Mouse (Mus musculus) liver, adult 2 months (tissue): ENCODE measurements at regions not wholly inside any gene's neighbourhood (a gene's known extent, or its start where the extent isn't known, plus 50 kb on each side); places are given as distances from the start of the nearest gene placed in this dataset.

Experiments
- DNase-seq: peaks from one replicate; pipeline ENCODE4 v3.0.0-alpha.2; 2011; ENCODE audit warnings: low read depth, low spot score; ENCODE audit errors: extremely low read depth
- H3K27ac ChIP-seq: fragments of 200-500 bp; replicated peaks from 2 replicates; pipeline ENCODE4 v1.5.1; 2012; ENCODE audit warnings: low read depth, mild to moderate bottlenecking, control low read depth, inconsistent platforms, low read length; ENCODE audit not compliant: insufficient read depth
- H3K27me3 ChIP-seq: fragments of 200-500 bp; 2 replicates; pipeline ENCODE4 v1.6.1; 2012; ENCODE audit warnings: mild to moderate bottlenecking, moderate library complexity, low read length, inconsistent platforms; ENCODE audit not compliant: control insufficient read depth, insufficient read depth
- H3K36me3 ChIP-seq: fragments of 200-500 bp; 2 replicates; pipeline ENCODE4 v1.6.1; 2012; ENCODE audit warnings: low read length, inconsistent platforms; ENCODE audit not compliant: control insufficient read depth, insufficient read depth
- H3K4me1 ChIP-seq: fragments of 200-500 bp; 2 replicates; pipeline ENCODE4 v1.6.1; 2011; ENCODE audit warnings: low read length; ENCODE audit not compliant: control insufficient read depth, insufficient read depth
- H3K4me3 ChIP-seq: fragments of 200-500 bp; 2 replicates; pipeline ENCODE4 v1.5.1; 2011; ENCODE audit warnings: low read depth, mild to moderate bottlenecking, control low read depth, low read length, moderate library complexity; ENCODE audit not compliant: insufficient read depth
- H3K79me2 ChIP-seq: fragments of 200-500 bp; 2 replicates; pipeline ENCODE4 v1.6.1; 2012; ENCODE audit warnings: inconsistent platforms, mild to moderate bottlenecking, low read length, moderate library complexity; ENCODE audit not compliant: control insufficient read depth, insufficient read depth
- H3K9ac ChIP-seq: fragments of 200-500 bp; 2 replicates; pipeline ENCODE4 v1.6.1; 2012; ENCODE audit warnings: low read depth, mild to moderate bottlenecking, control low read depth, inconsistent platforms, low read length
- CTCF ChIP-seq: fragments of 200-500 bp; IDR thresholded peaks from 2 replicates; pipeline ENCODE4 v1.5.1; 2011; ENCODE audit warnings: low read depth, low read length, control low read depth
- POLR2A ChIP-seq: fragments of 200-500 bp; IDR thresholded peaks from 2 replicates; pipeline ENCODE4 v1.6.1; 2011; ENCODE audit warnings: low read length, control low read depth; ENCODE audit not compliant: insufficient read depth; ENCODE audit errors: extremely low read depth
- WGBS: fragments of 180-500 bp; shearing (Covaris S2); methylation state at CpG from one replicate; pipeline ENCODE4 v1.1.7; 2018; 5-methylcytosine and 5-hydroxymethylcytosine counted together

GRCm38 (mm10) chr6:94966962-94967361 lies 150.1 kb upstream of the Kbtbd8 start:
- Histone ChIP-seq H3K27ac (no peak overlapping the region), H3K27me3 (no peaks in the 10 kb centered on the region), H3K4me1 (no peaks in the 10 kb centered on the region), H3K36me3 (no peaks in the 10 kb centered on the region), H3K79me2 (no peaks in the 10 kb centered on the region), H3K9ac (no peak overlapping the region), H3K4me3 (no peak overlapping the region)
- WGBS = 4% methylated on average over 3 of the region's 3 CpGs
- TF ChIP-seq CTCF (peak; percentile 51), POLR2A (no peak)
- peak; percentile 72 for DNase-seq

- H3K27ac ChIP-seq = no peak overlapping the region
These were observed 153.8 kb upstream of the Kbtbd8 start for GRCm38 (mm10) chr6:94963204-94963603.

DNA sequence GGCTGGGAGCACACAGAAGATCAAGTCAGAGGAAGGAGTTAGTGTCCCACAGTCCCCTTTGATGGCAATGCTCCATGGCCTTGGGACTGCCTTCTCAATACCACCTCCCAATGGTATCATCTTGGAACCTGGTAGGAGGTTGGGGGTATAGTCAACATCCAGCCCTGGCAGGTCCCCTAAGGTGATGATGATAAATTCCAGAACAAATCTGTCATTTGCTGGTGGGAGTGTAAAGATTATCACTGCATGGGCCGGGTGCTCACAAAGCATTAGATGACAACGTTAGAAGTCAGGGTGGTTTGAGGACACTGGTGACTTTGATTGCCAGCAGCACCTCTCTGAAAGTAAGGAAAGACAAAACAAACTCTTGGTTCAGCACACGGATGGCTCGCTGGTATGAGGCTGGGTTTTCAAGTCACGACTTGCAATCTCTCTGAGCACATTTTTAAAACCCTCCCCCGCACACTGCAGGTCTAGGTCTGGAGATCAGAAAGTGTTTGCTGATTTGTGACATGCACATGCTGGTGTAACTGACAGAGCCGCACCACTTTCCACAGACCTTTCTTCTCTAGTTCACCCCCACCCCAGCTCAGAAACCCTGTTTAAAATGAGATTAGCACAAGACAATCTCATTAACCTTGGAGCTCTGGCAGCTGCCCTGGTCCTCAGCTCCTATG lies 154.5 kb upstream of the Kbtbd8 start:
- H3K79me2 ChIP-seq = no peaks in the 10 kb centered on the region
- no peaks in the 10 kb centered on the region for H3K27me3 ChIP-seq
- TF ChIP-seq CTCF = no peak
- no peak overlapping the region for H3K4me3 ChIP-seq
- H3K4me1 ChIP-seq = no peaks in the 10 kb centered on the region
- WGBS = 57% methylated on average over 7 of the region's 7 CpGs
- H3K36me3 ChIP-seq = no peaks in the 10 kb centered on the region
- H3K27ac ChIP-seq = no peak overlapping the region
- no peak for DNase-seq
- no peak overlapping the region for H3K9ac ChIP-seq

More at GRCm38 (mm10) chr6:94963204-94963603, 153.8 kb upstream of the Kbtbd8 start:
- DNase-seq = no peak
- Histone ChIP-seq H3K79me2 (no peaks in the 10 kb centered on the region), H3K4me1 (no peaks in the 10 kb centered on the region), H3K36me3 (no peaks in the 10 kb centered on the region), H3K9ac (no peak overlapping the region), H3K27me3 (no peaks in the 10 kb centered on the region), H3K4me3 (no peak overlapping the region)
- WGBS = 86% methylated on average over 4 of the region's 4 CpGs
- TF ChIP-seq CTCF = no peak
- no peak for TF ChIP-seq POLR2A

DNA sequence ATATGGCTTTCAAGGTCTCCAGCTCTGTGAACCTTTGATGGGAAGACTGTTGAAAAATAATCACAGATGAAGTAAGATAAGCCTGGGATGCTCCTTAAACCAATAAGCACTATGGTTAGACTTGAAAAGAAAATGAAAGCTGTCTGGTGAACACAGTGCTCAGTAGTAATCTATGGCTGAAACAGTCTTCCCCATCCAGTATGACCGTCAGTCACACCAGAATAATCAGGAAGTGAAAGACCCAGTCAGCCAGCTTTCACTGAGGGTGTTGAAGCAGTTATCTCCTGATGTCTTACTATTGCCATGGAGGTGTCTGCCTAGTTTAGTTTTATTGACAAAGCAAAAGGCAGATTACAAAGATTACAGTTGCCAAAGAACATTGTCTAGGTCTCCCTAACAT lies 155.2 kb upstream of the Kbtbd8 start:
- peak; percentile 5 for DNase-seq
- no peak overlapping the region for H3K4me3 ChIP-seq
- H3K4me1 ChIP-seq = no peaks in the 10 kb centered on the region
- WGBS = 90% methylated on average over 1 of the region's 1 CpGs
- H3K9ac ChIP-seq = no peak overlapping the region
- no peaks in the 10 kb centered on the region for H3K27me3 ChIP-seq
- H3K36me3 ChIP-seq = no peaks in the 10 kb centered on the region
- H3K27ac ChIP-seq = no peak overlapping the region
- no peaks in the 10 kb centered on the region for H3K79me2 ChIP-seq
- no peak for TF ChIP-seq CTCF
- no peak for TF ChIP-seq POLR2A

GRCm38 (mm10) chr6:94957990-94958389 lies 159.1 kb upstream of the Kbtbd8 start:
- Histone ChIP-seq H3K27ac (no peak overlapping the region), H3K4me1 (no peaks in the 10 kb centered on the region), H3K27me3 (no peaks in the 10 kb centered on the region), H3K4me3 (no peak overlapping the region), H3K79me2 (no peaks in the 10 kb centered on the region), H3K9ac (no peak overlapping the region), H3K36me3 (no peaks in the 10 kb centered on the region)
- no peak for DNase-seq
- no peak for TF ChIP-seq POLR2A
- no peak for TF ChIP-seq CTCF
- WGBS = 60% methylated on average over 6 of the region's 6 CpGs

DNA sequence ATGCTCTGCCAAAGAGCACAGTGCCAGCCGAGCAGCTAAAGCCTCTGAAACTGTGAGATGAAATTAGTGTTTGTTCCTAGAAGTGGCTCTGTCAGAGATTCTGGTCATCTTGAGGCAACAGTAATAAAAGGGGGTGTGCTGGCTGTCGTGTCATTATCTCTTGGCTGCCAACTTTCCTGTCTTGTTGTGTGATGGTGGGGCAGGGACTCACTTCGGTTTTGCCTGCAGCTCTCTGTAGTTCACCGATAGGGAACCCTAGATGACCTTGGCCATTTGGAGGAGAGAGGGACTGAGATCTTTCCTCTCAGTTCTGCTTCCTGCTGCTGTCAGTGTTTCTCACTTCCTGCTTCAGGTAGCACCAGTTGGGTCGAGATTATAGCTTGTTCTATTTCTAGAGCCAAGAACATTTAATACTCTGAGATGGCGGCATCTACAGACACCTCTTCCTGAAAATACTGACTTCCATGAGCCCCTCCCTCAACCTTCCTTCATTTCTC lies 159.8 kb upstream of the Kbtbd8 start:
- H3K27ac ChIP-seq = no peak overlapping the region
- no peaks in the 10 kb centered on the region for H3K36me3 ChIP-seq
- 74% methylated on average over 6 of the region's 6 CpGs for WGBS
- no peak for DNase-seq
- H3K79me2 ChIP-seq = no peaks in the 10 kb centered on the region
- no peaks in the 10 kb centered on the region for H3K4me1 ChIP-seq
- TF ChIP-seq POLR2A (no peak), CTCF (no peak)
- H3K27me3 ChIP-seq = no peaks in the 10 kb centered on the region
- H3K4me3 ChIP-seq = no peak overlapping the region
- no peak overlapping the region for H3K9ac ChIP-seq
